Mouse (Mus musculus) embryonic fibroblast, embryonic 13.5 days (primary cell): Measurements from ENCODE around the gene Nudt1.

Source experiments
- CTCF ChIP-seq: IDR thresholded peaks from 2 replicates; pipeline ENCODE4 v1.5.1; 2011; ENCODE audit warnings: mild to moderate bottlenecking, control low read depth, low read length, moderate library complexity, borderline replicate concordance; ENCODE audit not compliant: insufficient read depth
- POLR2A ChIP-seq: IDR thresholded peaks from 2 replicates; pipeline ENCODE4 v1.6.1; 2011; ENCODE audit warnings: low read depth, mild to moderate bottlenecking, control low read depth, low read length, moderate library complexity

DNA sequence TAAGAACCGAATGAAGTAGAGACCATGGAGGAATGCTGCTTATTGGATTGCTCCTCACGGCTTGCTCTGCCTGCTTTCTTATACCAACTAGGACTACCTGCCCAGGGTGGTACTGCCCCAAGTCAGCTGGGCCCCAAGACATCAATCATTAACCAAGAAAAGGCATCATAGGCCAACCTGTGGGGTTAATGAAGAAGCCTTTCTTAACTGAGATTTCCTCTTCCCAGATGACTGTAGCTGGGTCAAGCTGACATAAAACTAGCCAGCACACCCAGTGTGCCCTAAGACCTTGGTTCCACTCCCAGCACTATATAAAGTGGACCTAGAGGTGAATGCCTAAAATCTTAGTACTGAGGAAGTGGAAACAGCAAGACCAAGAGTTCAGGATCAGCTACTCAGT lies 32.3 kb upstream of the Nudt1 start:
- TF ChIP-seq CTCF (no peak), POLR2A (no peak)
